Mouse (Mus musculus): ENCODE data around the gene Vma21-ps. TPM values are rescaled to one million over a fixed set of nuclear protein-coding genes. Genes with fewer than 3 reads are reported as not detected.
"Not testable (repeated sequence)": the region's sequence is repeated elsewhere in the genome, so short reads cannot be mapped to it uniquely, and the experiment has no call there.

Vma21-ps gene
- not detected in 2 replicates for polyA plus RNA-seq (2016; fragmentation: Nextera tagmentation; extraction: Ambion mirVana)

DNA sequence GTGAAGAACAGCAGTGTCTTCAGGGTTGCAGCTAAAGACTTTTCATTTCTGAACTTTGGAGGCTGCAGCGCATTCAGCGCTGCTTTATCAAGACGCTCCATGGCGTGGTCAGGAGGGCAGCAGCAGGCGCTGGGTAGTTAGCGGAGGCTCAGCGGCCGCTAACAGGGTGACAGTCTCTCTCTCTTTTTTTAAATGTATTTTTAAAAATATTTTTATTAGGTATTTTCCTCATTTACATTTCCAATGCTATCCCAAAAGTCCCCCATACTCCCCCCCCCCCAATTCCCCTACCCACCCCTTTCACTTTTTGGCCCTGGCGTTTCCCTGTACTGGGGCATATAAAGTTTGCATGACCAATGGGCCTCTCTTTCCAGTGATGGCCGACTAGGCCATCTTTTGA, at the start of gene Vma21-ps:
Gene Vma21-ps (minus strand): TSS at position 101 of the 400 bp plus-strand sequence.
- not testable (repeated sequence) for H3K36me3 ChIP-seq; H3K4me3 ChIP-seq; H3K27me3 ChIP-seq; H3K9me3 ChIP-seq (replicated peaks); ATAC-seq (ENCODE audit: low FRiP score); H3K27ac ChIP-seq; H3K4me1 ChIP-seq; H3K4me2 ChIP-seq (replicated peaks); H3K9ac ChIP-seq
- WGBS, result 97% methylated on average over 10 of the region's 10 CpGs

DNA sequence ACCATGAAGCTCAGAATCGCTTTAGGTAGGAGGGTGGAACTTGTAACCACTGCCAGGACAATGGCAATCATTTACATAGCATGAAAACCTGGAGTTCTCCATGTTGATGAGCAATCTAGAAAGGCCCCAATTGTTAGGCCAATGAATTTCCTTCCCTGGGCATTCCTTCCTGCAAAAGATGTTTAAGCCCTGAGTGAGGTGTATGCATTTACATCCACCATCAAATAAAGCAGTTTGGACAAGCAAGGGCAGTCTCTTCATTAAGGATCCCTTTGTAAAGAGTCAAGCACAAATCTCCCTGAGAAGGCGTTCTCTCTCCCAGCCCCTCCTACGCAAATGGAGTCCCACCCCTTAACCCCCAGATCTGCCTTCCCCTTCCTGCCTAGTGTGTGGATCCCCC, 46.0 kb upstream of the Vma21-ps start:
- H3K27ac ChIP-seq, result no peak overlapping the region
- H3K9ac ChIP-seq, result no peak overlapping the region
- H3K4me3 ChIP-seq, result no peak overlapping the region
- WGBS, result 77% methylated on average over 3 of the region's 3 CpGs
- H3K27me3 ChIP-seq, result no peaks in the 10 kb centered on the region
- H3K36me3 ChIP-seq, result no peaks in the 10 kb centered on the region
- ATAC-seq (ENCODE audit: low FRiP score), result no peak
- no peak overlapping the region for H3K4me2 ChIP-seq (replicated peaks)
- H3K9me3 ChIP-seq (replicated peaks), result no peaks in the 10 kb centered on the region
- no peaks in the 10 kb centered on the region for H3K4me1 ChIP-seq

DNA sequence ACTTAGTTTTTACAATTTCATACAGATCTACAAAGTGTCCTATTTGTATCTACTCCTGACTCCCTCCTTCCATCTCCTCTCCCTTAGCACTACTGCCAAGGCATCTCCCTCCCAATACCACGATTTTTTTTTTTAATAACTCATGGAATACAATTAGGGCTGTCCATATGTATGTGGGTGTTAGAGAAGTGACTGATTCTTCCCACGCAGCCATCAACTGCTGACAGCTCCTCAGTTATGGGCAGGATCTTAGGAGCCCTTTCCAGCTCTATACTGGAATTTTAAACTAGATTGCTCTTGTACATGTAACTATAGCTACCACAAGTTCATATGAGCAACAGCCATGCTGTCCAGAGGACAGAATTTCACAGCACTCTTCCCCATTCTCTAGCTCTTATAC, 33.6 kb upstream of the Vma21-ps start:
- Histone ChIP-seq H3K4me3 (no peak overlapping the region), H3K9ac (no peak overlapping the region), H3K4me1 (no peaks in the 10 kb centered on the region), H3K4me2 (replicated peaks) (no peak overlapping the region), H3K9me3 (replicated peaks) (no peaks in the 10 kb centered on the region), H3K36me3 (no peaks in the 10 kb centered on the region), H3K27ac (no peak overlapping the region), H3K27me3 (no peaks in the 10 kb centered on the region)
- no peak for ATAC-seq (ENCODE audit: low FRiP score)
- WGBS, result 79% methylated on average over 2 of the region's 2 CpGs

DNA sequence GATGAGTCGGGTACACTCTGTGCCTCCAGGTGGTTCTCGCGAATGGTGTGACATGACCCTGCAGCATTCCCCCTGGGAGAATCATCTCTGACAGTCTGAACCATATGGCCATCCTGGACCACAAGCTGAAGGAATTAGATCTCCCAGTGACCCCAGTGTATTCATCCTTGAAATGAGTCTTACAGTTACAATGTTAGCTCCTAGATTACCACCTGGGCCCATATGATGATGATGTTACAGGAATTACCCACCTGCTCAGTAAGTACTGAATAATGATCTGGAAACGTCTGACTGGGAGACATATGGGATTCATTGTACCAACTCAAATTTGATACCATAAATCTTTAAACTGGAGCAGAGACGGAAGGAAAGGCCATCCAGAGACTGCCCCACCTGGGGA, 29.4 kb upstream of the Vma21-ps start:
- Histone ChIP-seq H3K27ac (no peak overlapping the region), H3K9ac (no peak overlapping the region), H3K36me3 (no peaks in the 10 kb centered on the region), H3K9me3 (replicated peaks) (no peaks in the 10 kb centered on the region), H3K27me3 (no peaks in the 10 kb centered on the region), H3K4me2 (replicated peaks) (no peak overlapping the region), H3K4me1 (no peaks in the 10 kb centered on the region), H3K4me3 (no peak overlapping the region)
- peak; percentile 54; the same call in 1 of the 2 replicates for ATAC-seq (ENCODE audit: low FRiP score)
- 66% methylated on average over 5 of the region's 5 CpGs for WGBS

DNA sequence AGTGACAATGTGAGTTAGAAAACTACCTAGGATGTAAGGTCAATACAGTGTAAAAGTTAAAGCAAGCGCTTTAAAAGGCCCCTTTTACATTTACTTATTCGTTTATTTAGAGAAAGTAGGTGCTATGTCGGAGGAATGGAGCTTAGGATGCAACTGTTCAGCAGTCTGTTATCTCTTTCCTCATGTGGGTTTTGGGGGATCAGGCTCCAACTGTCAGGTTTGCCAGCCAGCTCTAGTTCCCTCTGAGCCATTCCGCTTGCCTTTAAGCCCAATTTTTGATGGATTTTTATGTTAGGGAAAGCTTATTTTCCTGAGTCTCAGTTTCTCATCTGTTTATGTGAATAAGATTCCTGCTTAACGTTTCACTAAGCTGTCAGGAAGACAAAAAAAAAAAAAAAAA, 22.3 kb upstream of the Vma21-ps start:
- Histone ChIP-seq H3K9ac (no peak overlapping the region), H3K9me3 (replicated peaks) (no peaks in the 10 kb centered on the region), H3K4me1 (no peaks in the 10 kb centered on the region), H3K4me3 (no peak overlapping the region), H3K4me2 (replicated peaks) (no peak overlapping the region), H3K36me3 (no peaks in the 10 kb centered on the region), H3K27ac (no peak overlapping the region), H3K27me3 (no peaks in the 10 kb centered on the region)
- ATAC-seq (ENCODE audit: low FRiP score), result no peak
- WGBS, result 93% methylated on average over 5 of the region's 5 CpGs

DNA sequence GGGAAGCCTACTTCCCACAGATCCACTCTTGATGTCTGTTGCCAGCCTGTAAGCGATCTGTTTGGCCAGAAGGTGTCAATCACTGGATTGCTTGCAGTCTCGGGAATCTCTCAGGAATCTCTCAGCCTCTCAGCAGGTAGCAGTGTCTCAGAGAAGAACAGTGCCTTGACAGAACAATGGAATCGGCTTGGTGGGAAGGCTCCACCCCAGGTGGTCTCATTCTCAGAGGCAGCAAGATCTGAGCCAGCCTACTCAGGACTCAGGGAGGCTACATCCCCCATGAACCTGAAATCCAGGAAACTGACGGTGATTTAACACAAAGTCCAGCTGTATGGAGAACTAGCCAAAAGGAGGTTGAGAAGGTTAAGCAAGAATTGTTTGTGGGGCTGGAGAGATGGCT, 20.5 kb upstream of the Vma21-ps start:
- Histone ChIP-seq H3K27me3 (no peaks in the 10 kb centered on the region), H3K4me1 (no peaks in the 10 kb centered on the region), H3K9me3 (replicated peaks) (no peaks in the 10 kb centered on the region), H3K9ac (no peak overlapping the region), H3K36me3 (no peaks in the 10 kb centered on the region), H3K4me2 (replicated peaks) (no peak overlapping the region), H3K4me3 (no peak overlapping the region), H3K27ac (no peak overlapping the region)
- ATAC-seq (ENCODE audit: low FRiP score), result no peak
- 11% methylated on average over 4 of the region's 4 CpGs for WGBS

DNA sequence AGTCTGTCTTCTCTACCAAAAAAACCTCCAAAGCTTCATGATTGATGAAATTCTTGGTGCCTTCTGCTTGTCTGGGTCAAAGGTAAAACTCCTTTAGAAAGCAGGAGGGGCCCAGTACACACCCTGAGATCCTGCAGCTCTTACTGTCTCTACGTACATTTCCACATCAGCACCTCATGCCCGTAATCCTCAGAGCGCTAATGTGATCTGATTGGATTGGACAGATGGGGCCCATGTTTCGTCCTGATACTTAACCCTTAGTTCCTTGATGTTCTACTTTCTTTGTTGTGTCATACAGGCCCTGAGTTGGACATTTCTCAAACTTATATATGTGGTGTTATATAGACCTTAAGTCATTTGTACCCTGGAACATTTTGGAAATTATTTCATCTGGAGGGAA, 9.6 kb downstream of the Vma21-ps start:
- Histone ChIP-seq H3K9ac (no peak overlapping the region), H3K27me3 (no peaks in the 10 kb centered on the region), H3K4me3 (no peak overlapping the region), H3K27ac (no peak overlapping the region), H3K4me1 (no peaks in the 10 kb centered on the region), H3K4me2 (replicated peaks) (no peak overlapping the region), H3K36me3 (peaks cover 15% of the 10 kb centered on the region; the same call in 1 of the 2 replicates), H3K9me3 (replicated peaks) (no peaks in the 10 kb centered on the region)
- WGBS, result 81% methylated on average over 4 of the region's 4 CpGs
- ATAC-seq (ENCODE audit: low FRiP score), result no peak

DNA sequence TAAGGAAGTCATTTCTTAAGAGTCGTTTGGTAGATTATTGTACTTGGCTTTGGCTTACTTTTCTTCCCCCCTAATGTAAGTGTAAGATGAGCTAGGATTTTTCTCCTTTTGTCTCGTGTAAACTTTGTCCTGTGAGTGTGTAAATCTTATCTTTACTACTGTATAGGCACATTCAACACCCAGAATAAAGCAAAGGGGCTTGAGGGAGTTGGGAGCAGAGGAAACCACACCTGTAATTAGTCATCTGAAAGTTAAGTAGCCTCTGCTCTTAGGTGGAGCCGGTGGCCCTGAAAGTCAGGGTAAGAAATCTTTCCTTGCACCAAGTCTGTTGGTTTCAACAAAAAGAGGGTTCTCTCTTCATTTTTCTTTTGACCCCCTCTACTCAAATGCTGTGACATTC, 23.6 kb downstream of the Vma21-ps start:
- ATAC-seq (ENCODE audit: low FRiP score), result no peak
- Histone ChIP-seq H3K27me3 (no peaks in the 10 kb centered on the region), H3K36me3 (peaks cover 35% of the 10 kb centered on the region), H3K9me3 (replicated peaks) (no peaks in the 10 kb centered on the region), H3K4me3 (no peak overlapping the region), H3K4me2 (replicated peaks) (no peak overlapping the region), H3K4me1 (no peaks in the 10 kb centered on the region), H3K9ac (no peak overlapping the region), H3K27ac (no peak overlapping the region)
- 91% methylated on average over 3 of the region's 3 CpGs for WGBS

- Histone ChIP-seq H3K9me3 (replicated peaks) (no peaks in the 10 kb centered on the region), H3K27me3 (no peaks in the 10 kb centered on the region), H3K27ac (no peak overlapping the region), H3K4me3 (no peak overlapping the region), H3K36me3 (peaks cover 35% of the 10 kb centered on the region), H3K4me2 (replicated peaks) (no peak overlapping the region), H3K9ac (no peak overlapping the region), H3K4me1 (no peaks in the 10 kb centered on the region)
- no peak for ATAC-seq (ENCODE audit: low FRiP score)
- 91% methylated on average over 5 of the region's 5 CpGs for WGBS
Observed at GRCm38 (mm10) chr4:52461321-52461720, 35.7 kb downstream of the Vma21-ps start.

GRCm38 (mm10) chr4:52459726-52460125, 37.3 kb downstream of the Vma21-ps start:
- no peak for ATAC-seq (ENCODE audit: low FRiP score)
- WGBS, result 90% methylated on average over 1 of the region's 1 CpGs
- H3K27me3 ChIP-seq, result no peaks in the 10 kb centered on the region
- H3K9me3 ChIP-seq (replicated peaks), result no peaks in the 10 kb centered on the region
- peaks cover 44% of the 10 kb centered on the region for H3K36me3 ChIP-seq
- no peaks in the 10 kb centered on the region for H3K4me1 ChIP-seq
- H3K4me2 ChIP-seq (replicated peaks), result no peak overlapping the region
- H3K4me3 ChIP-seq, result no peak overlapping the region
- no peak overlapping the region for H3K9ac ChIP-seq
- no peak overlapping the region for H3K27ac ChIP-seq

Other genes starting within 250 kb of the Vma21-ps start
- gene Smc2, start 58.0 kb downstream of the Vma21-ps start, polyA plus RNA-seq (2016; fragmentation: Nextera tagmentation; extraction: Ambion mirVana), result 153 and 155 TPM in 2 replicates
- gene Toporsl, start 99.0 kb upstream of the Vma21-ps start, polyA plus RNA-seq (2016; fragmentation: Nextera tagmentation; extraction: Ambion mirVana), result not detected in 2 replicates